Mouse (Mus musculus) heart, embryonic 16.5 days (tissue): ENCODE data around the gene Cox8b. TPM values are rescaled to one million over a fixed set of nuclear protein-coding genes. Genes with fewer than 3 reads are reported as not detected.
A peak's percentile ranks its signal among the peaks of the same experiment; 100 is the strongest.

Experiments
- ATAC-seq: fragments of 200-750 bp; cut with Nextera tagmentation; replicated peaks from 2 replicates; pipeline ENCODE4 v1.8.0; 2017; ENCODE audit warnings: moderate number of reproducible peaks; ENCODE audit not compliant: insufficient read depth, low FRiP score; ENCODE audit errors: extremely low read depth
- H3K27ac ChIP-seq: fragments of 300-500 bp; sonication (generic); 2 replicates; pipeline ENCODE4 v1.5.1; 2014; ENCODE audit warnings: mild to moderate bottlenecking, low read length, control low read depth, moderate library complexity
- H3K27me3 ChIP-seq: fragments of 300-500 bp; sonication (generic); 2 replicates; pipeline ENCODE4 v1.6.1; 2014; ENCODE audit warnings: low read length, mixed read lengths; ENCODE audit not compliant: control insufficient read depth, insufficient read depth
- H3K36me3 ChIP-seq: fragments of 300-500 bp; sonication (generic); 2 replicates; pipeline ENCODE4 v1.6.1; 2014; ENCODE audit not compliant: control insufficient read depth, insufficient read depth
- H3K4me1 ChIP-seq: fragments of 300-500 bp; sonication (generic); 2 replicates; pipeline ENCODE4 v1.6.1; 2014; ENCODE audit warnings: low read length, mixed read lengths; ENCODE audit not compliant: control insufficient read depth, insufficient read depth
- H3K4me2 ChIP-seq: fragments of 300-500 bp; sonication (generic); 2 replicates; pipeline ENCODE4 v1.6.1; 2014; ENCODE audit warnings: low read depth, mild to moderate bottlenecking, control low read depth, low read length
- H3K4me3 ChIP-seq: fragments of 300-500 bp; sonication (generic); 2 replicates; pipeline ENCODE4 v1.5.1; 2014; ENCODE audit warnings: mild to moderate bottlenecking, control low read depth, low read length
- H3K9ac ChIP-seq: fragments of 300-500 bp; sonication (generic); 2 replicates; pipeline ENCODE4 v1.6.1; 2014; ENCODE audit warnings: low read length, control low read depth
- H3K9me3 ChIP-seq: fragments of 300-500 bp; sonication (generic); replicated peaks from 2 replicates; pipeline ENCODE4 v1.6.1; 2016; ENCODE audit warnings: low read length; ENCODE audit not compliant: control insufficient read depth
- WGBS: fragments of 180-500 bp; shearing (Covaris S2); extraction: QIAGEN DNeasy Blood & Tissue Kit; methylation state at CpG from one replicate; pipeline ENCODE4 v1.1.7; 2014; 5-methylcytosine and 5-hydroxymethylcytosine counted together
- polyA plus RNA-seq: library from polyadenylated mRNA; unstranded; fragments of >200 nt; fragmentation: Nextera tagmentation; extraction: Ambion mirVana; gene quantifications from 2 replicates; pipeline ENCODE4 v1.2.1, GENCODE M21; 2015

Cox8b gene
- polyA plus RNA-seq, 1 experiment from 2014 or later = 467 TPM

- 23% methylated on average over 22 of the region's 22 CpGs for WGBS
- no peak for ATAC-seq
These were observed 21.2 kb upstream of the Cox8b start for GRCm38 (mm10) chr7:140921225-140921975.

GRCm38 (mm10) chr7:140920418-140921029 lies 20.3 kb upstream of the Cox8b start, which contains the start of gene Nlrp6:
Gene Nlrp6, plus strand, starts transcription at chr7:140920902.
- H3K9me3 ChIP-seq = no peaks in the 10 kb centered on the region
- H3K27me3 ChIP-seq = peaks cover 63% of the 10 kb centered on the region
- WGBS = 66% methylated on average over 8 of the region's 8 CpGs
- H3K4me3 ChIP-seq = no peak within 1 kb of the TSS
- H3K36me3 ChIP-seq = no peaks in the 10 kb centered on the region
- no peak for ATAC-seq
- no peak within 1 kb of the TSS for H3K27ac ChIP-seq
- peaks cover 9% of the 10 kb centered on the region for H3K4me1 ChIP-seq
- H3K4me2 ChIP-seq = no peak within 1 kb of the TSS
- no peak within 1 kb of the TSS for H3K9ac ChIP-seq

More at GRCm38 (mm10) chr7:140921225-140921975, 21.2 kb upstream of the Cox8b start:
- Histone ChIP-seq H3K4me1 (peaks cover 9% of the 10 kb centered on the region), H3K36me3 (no peaks in the 10 kb centered on the region), H3K9me3 (no peaks in the 10 kb centered on the region), H3K27me3 (peaks cover 63% of the 10 kb centered on the region), H3K4me2 (peak overlapping the region; percentile 67; the same call in 1 of the 2 replicates), H3K4me3 (no peak overlapping the region), H3K27ac (no peak overlapping the region), H3K9ac (no peak overlapping the region)

- Histone ChIP-seq H3K27me3 (peaks cover 59% of the 10 kb centered on the region), H3K9me3 (no peaks in the 10 kb centered on the region), H3K9ac (no peak overlapping the region), H3K36me3 (no peaks in the 10 kb centered on the region), H3K4me1 (peaks cover 9% of the 10 kb centered on the region), H3K4me2 (no peak overlapping the region), H3K27ac (no peak overlapping the region), H3K4me3 (no peak overlapping the region)
- ATAC-seq = no peak
- whole genome bisulfite sequencing = 35% methylated on average over 4 of the region's 4 CpGs
These were observed 19.7 kb upstream of the Cox8b start for GRCm38 (mm10) chr7:140919911-140920310.

- H3K27me3 ChIP-seq = 0 out of 2 replicates have a peak, but pooled peaks cover 4% of the 10 kb centered on the region
- H3K4me3 ChIP-seq = no peak overlapping the region
- H3K36me3 ChIP-seq = no peaks in the 10 kb centered on the region
- no peak overlapping the region for H3K9ac ChIP-seq
- H3K4me2 ChIP-seq = no peak overlapping the region
- WGBS = 79% methylated on average over 8 of the region's 8 CpGs
- no peaks in the 10 kb centered on the region for H3K4me1 ChIP-seq
- no peak for ATAC-seq
- H3K27ac ChIP-seq = no peak overlapping the region
- no peaks in the 10 kb centered on the region for H3K9me3 ChIP-seq
These were observed 13.9 kb upstream of the Cox8b start for GRCm38 (mm10) chr7:140914031-140914690.

GRCm38 (mm10) chr7:140912846-140913482 lies 12.7 kb upstream of the Cox8b start:
- no peak overlapping the region for H3K4me3 ChIP-seq
- H3K27me3 ChIP-seq = no peaks in the 10 kb centered on the region
- H3K36me3 ChIP-seq = no peaks in the 10 kb centered on the region
- WGBS = 64% methylated on average over 5 of the region's 5 CpGs
- H3K9me3 ChIP-seq = no peaks in the 10 kb centered on the region
- H3K27ac ChIP-seq = no peak overlapping the region
- no peak overlapping the region for H3K4me2 ChIP-seq
- H3K9ac ChIP-seq = no peak overlapping the region
- no peaks in the 10 kb centered on the region for H3K4me1 ChIP-seq
- no peak for ATAC-seq

- Histone ChIP-seq H3K36me3 (no peaks in the 10 kb centered on the region), H3K27ac (no peak overlapping the region), H3K4me3 (no peak overlapping the region), H3K4me1 (no peaks in the 10 kb centered on the region), H3K27me3 (no peaks in the 10 kb centered on the region), H3K9me3 (no peaks in the 10 kb centered on the region), H3K4me2 (no peak overlapping the region), H3K9ac (no peak overlapping the region)
- no peak for ATAC-seq
- WGBS = 47% methylated on average over 3 of the region's 3 CpGs
These were observed 12.0 kb upstream of the Cox8b start for GRCm38 (mm10) chr7:140912293-140912692.

GRCm38 (mm10) chr7:140908634-140909107 lies 8.4 kb upstream of the Cox8b start:
- peak overlapping the region; percentile 83 for H3K4me2 ChIP-seq
- H3K9ac ChIP-seq = peak overlapping the region; percentile 68
- ATAC-seq = peak; percentile 87
- H3K4me1 ChIP-seq = no peaks in the 10 kb centered on the region
- H3K27ac ChIP-seq = no peak overlapping the region
- H3K27me3 ChIP-seq = no peaks in the 10 kb centered on the region
- H3K36me3 ChIP-seq = no peaks in the 10 kb centered on the region
- H3K4me3 ChIP-seq = peak overlapping the region; percentile 54
- 2% methylated on average over 19 of the region's 19 CpGs for WGBS
- H3K9me3 ChIP-seq = no peaks in the 10 kb centered on the region

- H3K27ac ChIP-seq = no peak overlapping the region
- no peak overlapping the region for H3K9ac ChIP-seq
- no peak overlapping the region for H3K4me3 ChIP-seq
- no peak for ATAC-seq
- no peak overlapping the region for H3K4me2 ChIP-seq
- no peaks in the 10 kb centered on the region for H3K9me3 ChIP-seq
- H3K4me1 ChIP-seq = no peaks in the 10 kb centered on the region
- no peaks in the 10 kb centered on the region for H3K36me3 ChIP-seq
- 45% methylated on average over 7 of the region's 7 CpGs for WGBS
- no peaks in the 10 kb centered on the region for H3K27me3 ChIP-seq
These were observed 7.9 kb upstream of the Cox8b start for GRCm38 (mm10) chr7:140908181-140908580.
